Mouse (Mus musculus): Measurements from ENCODE around the gene Vezt.

Gene Vezt

DNA sequence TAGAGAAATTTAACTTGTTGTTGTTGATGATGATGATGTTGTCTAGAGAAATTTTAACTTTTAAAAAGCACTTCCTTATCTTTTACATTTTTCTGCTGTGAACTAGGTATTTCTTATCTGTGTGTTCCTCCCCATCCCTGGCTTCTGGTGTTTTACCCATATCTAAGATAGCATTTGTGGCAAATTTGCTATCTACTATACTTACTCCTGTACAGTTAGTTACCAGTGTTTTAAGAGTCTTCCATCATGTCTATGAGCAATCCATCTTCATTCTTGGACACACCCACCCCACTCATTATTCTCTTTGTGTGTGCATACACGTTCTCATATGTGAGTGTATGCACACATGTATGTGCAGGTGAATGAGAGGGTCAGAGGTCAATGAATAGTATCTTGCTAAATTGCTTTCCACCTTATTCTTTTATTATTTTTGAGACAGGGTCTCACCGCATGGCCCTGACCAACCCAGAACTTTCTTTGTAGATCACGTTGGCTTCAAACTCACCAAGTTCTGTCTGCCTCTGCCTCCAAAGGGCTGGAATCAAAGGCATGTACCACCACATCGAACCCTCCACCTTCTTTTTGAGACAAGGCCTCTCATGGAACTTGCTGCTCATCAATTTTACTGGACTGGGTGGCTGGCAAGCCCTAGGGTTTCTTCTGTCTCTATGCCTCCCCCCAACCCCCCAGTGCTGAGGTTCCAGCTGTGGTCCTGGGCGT is 123.3 kb downstream of the Vezt start:
- no peak for DNase-seq (ENCODE audit: low read depth, low spot score)

- no peak for DNase-seq (ENCODE audit: low read depth, low spot score)
Measured at GRCm38 (mm10) chr10:93911326-93911725, 124.3 kb downstream of the Vezt start.

DNA sequence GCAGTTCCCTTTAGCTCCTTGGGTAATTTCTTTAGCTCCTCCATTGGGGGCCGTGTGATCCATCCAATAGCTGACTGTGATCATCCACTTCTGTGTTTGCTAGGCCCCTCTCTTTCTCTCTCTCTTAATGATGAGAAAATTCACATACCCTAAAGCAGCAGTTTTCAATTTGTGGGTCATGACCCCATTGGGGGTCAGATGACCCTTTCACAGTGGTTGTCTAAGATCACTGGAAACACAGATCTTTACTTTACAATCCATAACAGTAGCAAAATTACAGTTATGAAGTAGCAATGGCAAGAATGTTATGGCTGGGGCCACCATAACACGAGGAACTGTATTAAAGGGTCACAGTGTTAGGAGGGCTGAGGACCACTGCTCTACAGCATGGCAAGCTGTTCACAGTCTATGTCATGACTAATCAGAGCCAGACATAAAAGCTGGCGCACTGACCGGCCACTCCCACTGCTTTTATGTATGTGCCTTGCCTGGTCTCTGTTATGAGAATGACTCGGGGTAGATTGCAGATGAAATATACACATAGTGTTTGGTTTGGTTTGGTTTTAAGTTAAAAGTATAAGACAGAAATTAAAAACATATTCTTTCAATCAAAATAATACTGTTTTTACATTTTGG is 125.7 kb downstream of the Vezt start:
- no peak for DNase-seq (ENCODE audit: low read depth, low spot score)

- no peak for DNase-seq (ENCODE audit: low read depth, low spot score)
Measured at GRCm38 (mm10) chr10:93909015-93909414, 126.6 kb downstream of the Vezt start.

DNA sequence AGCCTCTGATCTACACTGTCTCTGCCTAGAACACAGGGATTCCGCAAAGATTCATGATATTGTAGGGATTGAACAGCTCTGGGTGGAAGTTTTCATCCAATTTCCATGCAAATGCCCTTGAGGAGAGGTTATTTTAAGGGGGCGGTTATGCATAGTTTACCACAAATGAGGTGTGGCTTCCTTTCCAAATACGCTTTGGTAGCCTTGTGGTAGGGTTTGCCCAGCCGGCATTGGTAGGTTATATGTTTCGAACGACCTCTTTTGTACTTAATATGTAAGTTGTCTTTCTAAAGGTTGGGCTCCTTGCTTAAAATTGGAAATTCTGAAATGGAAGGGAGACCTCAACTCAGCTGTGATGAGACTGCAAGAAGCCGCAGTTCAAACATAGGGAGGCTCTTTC is 127.1 kb downstream of the Vezt start:
- DNase-seq (ENCODE audit: low read depth, low spot score) = no peak

DNA sequence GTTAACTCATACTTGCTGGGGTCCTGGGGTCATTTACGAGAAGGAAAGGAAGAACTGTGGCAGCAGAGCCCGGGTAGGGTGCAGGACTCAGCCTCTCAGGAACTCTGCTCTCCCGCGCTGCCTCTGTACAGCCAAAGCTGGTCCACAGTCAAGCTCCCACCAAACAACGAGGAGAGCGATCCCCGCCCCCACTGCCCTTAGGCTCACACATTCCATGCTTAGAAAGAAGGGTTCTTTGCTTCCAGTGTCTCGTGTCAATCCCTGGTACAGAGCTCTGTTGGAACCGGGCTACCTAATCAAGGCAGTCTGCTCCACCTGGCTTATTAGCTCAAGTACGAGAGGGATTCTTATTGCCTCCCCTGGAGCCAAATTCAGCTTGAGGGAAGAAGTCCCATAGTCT is 128.2 kb downstream of the Vezt start:
- DNase-seq (ENCODE audit: low read depth, low spot score) = no peak

GRCm38 (mm10) chr10:93899907-93900306 is 135.7 kb downstream of the Vezt start:
- DNase-seq (ENCODE audit: low read depth, low spot score) = no peak

DNA sequence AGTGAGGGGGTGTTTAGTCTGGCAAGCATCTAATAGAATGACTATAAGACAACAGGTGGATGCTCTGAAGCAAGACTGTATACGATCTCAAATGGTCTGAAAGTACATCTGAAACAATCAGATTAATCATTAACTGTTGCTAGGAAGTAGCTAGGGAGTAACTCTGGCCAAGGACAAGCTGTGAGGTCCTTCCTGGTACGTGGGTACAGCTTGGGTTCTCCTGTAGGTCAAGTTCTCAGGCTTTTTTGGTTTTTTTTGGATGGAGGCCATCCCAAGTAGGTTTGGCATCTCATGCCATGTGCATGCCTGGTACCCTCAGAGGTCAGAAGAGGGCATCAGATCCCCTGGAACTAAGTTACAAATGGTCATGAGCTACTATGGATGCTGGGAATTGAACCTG is 136.3 kb downstream of the Vezt start:
- DNase-seq (ENCODE audit: low read depth, low spot score) = no peak

GRCm38 (mm10) chr10:93897043-93897646 is 138.5 kb downstream of the Vezt start, which contains the start of gene Metap2:
Gene Metap2 (minus strand): TSS chr10:93897093.
- no peak for DNase-seq (ENCODE audit: low read depth, low spot score)

- no peak for DNase-seq (ENCODE audit: low read depth, low spot score)
Measured at GRCm38 (mm10) chr10:93892551-93892950, 143.1 kb downstream of the Vezt start.

GRCm38 (mm10) chr10:93891031-93891430 is 144.6 kb downstream of the Vezt start:
- no peak for DNase-seq (ENCODE audit: low read depth, low spot score)

DNA sequence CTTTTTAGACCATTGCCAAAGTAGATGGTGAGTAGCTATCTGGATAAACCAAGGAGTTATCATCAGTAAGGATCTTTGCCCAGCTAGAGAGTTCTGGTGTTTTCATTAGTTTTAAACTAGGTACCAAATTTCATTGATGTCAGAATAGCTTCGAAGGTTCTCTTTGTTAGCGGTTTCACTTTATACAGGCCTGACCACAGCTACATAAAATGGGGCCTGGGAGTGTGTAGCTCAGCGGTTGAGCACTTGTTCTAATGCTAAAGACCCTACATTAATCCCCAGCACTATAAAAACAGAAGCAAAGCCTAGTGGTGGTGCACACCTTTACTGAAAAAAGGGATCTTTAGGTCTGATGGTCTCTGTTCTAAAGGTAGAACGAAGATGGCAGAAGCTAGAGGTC is 145.1 kb downstream of the Vezt start:
- DNase-seq (ENCODE audit: low read depth, low spot score) = no peak

DNA sequence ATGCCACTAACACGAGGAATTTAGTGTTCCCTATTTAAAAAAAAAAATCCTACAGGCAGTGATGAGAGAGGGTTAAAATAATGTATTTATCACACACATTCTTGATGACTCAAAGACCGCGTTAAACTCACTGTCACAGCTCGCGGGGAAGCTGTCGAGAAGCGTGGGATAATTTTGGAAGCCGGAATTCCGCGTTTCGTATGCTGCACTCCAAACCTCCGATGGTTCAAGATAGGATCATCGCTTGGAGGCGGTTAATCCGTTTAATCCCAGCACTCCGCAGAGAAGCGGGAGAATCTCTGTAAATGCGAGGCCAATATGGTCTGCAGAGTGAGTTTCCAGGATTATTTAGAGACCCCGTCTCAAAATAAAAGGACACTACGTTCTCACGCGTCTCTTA is 145.6 kb downstream of the Vezt start:
- no peak for DNase-seq (ENCODE audit: low read depth, low spot score)

GRCm38 (mm10) chr10:93889579-93889950 is 146.1 kb downstream of the Vezt start:
- peak; percentile 82 for DNase-seq (ENCODE audit: low read depth, low spot score)

Data from embryo, embryonic 11.5 days (tissue).